Mouse (Mus musculus): ENCODE measurements at regions not wholly inside any gene's neighbourhood (a gene's known extent, or its start where the extent isn't known, plus 50 kb on each side); places are given as distances from the start of the nearest gene placed in this dataset.

GRCm38 (mm10) chr1:36001319-36001718 lies 66.9 kb upstream of the Hs6st1 start:
- 87% methylated on average over 5 of the region's 5 CpGs for WGBS
- Histone ChIP-seq H3K27ac (replicated peaks; ENCODE audit: low read depth, low read length) (no peak overlapping the region), H3K27me3 (ENCODE audit: control insufficient read depth, insufficient read depth, low read length) (no peaks in the 10 kb centered on the region)

GRCm38 (mm10) chr1:36001821-36002220 lies 66.4 kb upstream of the Hs6st1 start:
- Histone ChIP-seq H3K4me1 (ENCODE audit: control insufficient read depth, insufficient read depth, low read length) (no peaks in the 10 kb centered on the region), H3K36me3 (replicated peaks; ENCODE audit: control insufficient read depth, insufficient read depth, low read depth, low read length) (no peaks in the 10 kb centered on the region), H3K27me3 (ENCODE audit: control insufficient read depth, insufficient read depth, low read length) (no peaks in the 10 kb centered on the region), H3K4me2 (ENCODE audit: low read depth, low read length) (no peak overlapping the region), H3K27ac (replicated peaks; ENCODE audit: low read depth, low read length) (no peak overlapping the region), H3K4me3 (ENCODE audit: low read depth, low read length) (no peak overlapping the region), H3K9ac (replicated peaks; ENCODE audit: low read length) (no peak overlapping the region), H3K9me3 (replicated peaks; ENCODE audit: control insufficient read depth, low read length) (no peaks in the 10 kb centered on the region)
- WGBS = 86% methylated on average over 1 of the region's 1 CpGs
- no peak for DNase-seq (ENCODE audit: low spot score)
- no peak for ATAC-seq (replicated peaks; ENCODE audit: insufficient number of reproducible peaks, low FRiP score, low TSS enrichment, low read depth)

More at GRCm38 (mm10) chr1:36001319-36001718, 66.9 kb upstream of the Hs6st1 start:
- no peak for DNase-seq (ENCODE audit: low spot score)
- H3K4me3 ChIP-seq (ENCODE audit: low read depth, low read length) = no peak overlapping the region
- H3K4me2 ChIP-seq (ENCODE audit: low read depth, low read length) = no peak overlapping the region
- H3K9me3 ChIP-seq (replicated peaks; ENCODE audit: control insufficient read depth, low read length) = no peaks in the 10 kb centered on the region
- H3K4me1 ChIP-seq (ENCODE audit: control insufficient read depth, insufficient read depth, low read length) = no peaks in the 10 kb centered on the region
- H3K9ac ChIP-seq (replicated peaks; ENCODE audit: low read length) = no peak overlapping the region
- no peaks in the 10 kb centered on the region for H3K36me3 ChIP-seq (replicated peaks; ENCODE audit: control insufficient read depth, insufficient read depth, low read depth, low read length)
- no peak for ATAC-seq (replicated peaks; ENCODE audit: insufficient number of reproducible peaks, low FRiP score, low TSS enrichment, low read depth)

GRCm38 (mm10) chr1:36003592-36003991 lies 64.6 kb upstream of the Hs6st1 start:
- Histone ChIP-seq H3K9me3 (replicated peaks; ENCODE audit: control insufficient read depth, low read length) (no peaks in the 10 kb centered on the region), H3K4me1 (ENCODE audit: control insufficient read depth, insufficient read depth, low read length) (no peaks in the 10 kb centered on the region), H3K9ac (replicated peaks; ENCODE audit: low read length) (no peak overlapping the region), H3K4me3 (ENCODE audit: low read depth, low read length) (no peak overlapping the region), H3K27me3 (ENCODE audit: control insufficient read depth, insufficient read depth, low read length) (no peaks in the 10 kb centered on the region), H3K4me2 (ENCODE audit: low read depth, low read length) (no peak overlapping the region), H3K27ac (replicated peaks; ENCODE audit: low read depth, low read length) (no peak overlapping the region), H3K36me3 (replicated peaks; ENCODE audit: control insufficient read depth, insufficient read depth, low read depth, low read length) (no peaks in the 10 kb centered on the region)
- ATAC-seq (replicated peaks; ENCODE audit: insufficient number of reproducible peaks, low FRiP score, low TSS enrichment, low read depth) = no peak
- DNase-seq (ENCODE audit: low spot score) = no peak
- 28% methylated on average over 9 of the region's 9 CpGs for WGBS

- H3K27me3 ChIP-seq (ENCODE audit: control insufficient read depth, insufficient read depth, low read length) = no peaks in the 10 kb centered on the region
- no peak for DNase-seq (ENCODE audit: low spot score)
Measured at GRCm38 (mm10) chr1:36008598-36008997, 59.6 kb upstream of the Hs6st1 start.

GRCm38 (mm10) chr1:36009010-36009619 lies 59.1 kb upstream of the Hs6st1 start:
- Histone ChIP-seq H3K27ac (replicated peaks; ENCODE audit: low read depth, low read length) (no peak overlapping the region), H3K27me3 (ENCODE audit: control insufficient read depth, insufficient read depth, low read length) (no peaks in the 10 kb centered on the region), H3K36me3 (replicated peaks; ENCODE audit: control insufficient read depth, insufficient read depth, low read depth, low read length) (no peaks in the 10 kb centered on the region), H3K9ac (replicated peaks; ENCODE audit: low read length) (no peak overlapping the region), H3K9me3 (replicated peaks; ENCODE audit: control insufficient read depth, low read length) (no peaks in the 10 kb centered on the region), H3K4me3 (ENCODE audit: low read depth, low read length) (no peak overlapping the region), H3K4me2 (ENCODE audit: low read depth, low read length) (no peak overlapping the region), H3K4me1 (ENCODE audit: control insufficient read depth, insufficient read depth, low read length) (no peaks in the 10 kb centered on the region)
- no peak for DNase-seq (ENCODE audit: low spot score)
- 82% methylated on average over 6 of the region's 6 CpGs for WGBS
- no peak for ATAC-seq (replicated peaks; ENCODE audit: insufficient number of reproducible peaks, low FRiP score, low TSS enrichment, low read depth)

More at GRCm38 (mm10) chr1:36008598-36008997, 59.6 kb upstream of the Hs6st1 start:
- Histone ChIP-seq H3K27ac (replicated peaks; ENCODE audit: low read depth, low read length) (no peak overlapping the region), H3K4me2 (ENCODE audit: low read depth, low read length) (no peak overlapping the region), H3K36me3 (replicated peaks; ENCODE audit: control insufficient read depth, insufficient read depth, low read depth, low read length) (no peaks in the 10 kb centered on the region), H3K9me3 (replicated peaks; ENCODE audit: control insufficient read depth, low read length) (no peaks in the 10 kb centered on the region), H3K9ac (replicated peaks; ENCODE audit: low read length) (no peak overlapping the region), H3K4me3 (ENCODE audit: low read depth, low read length) (no peak overlapping the region), H3K4me1 (ENCODE audit: control insufficient read depth, insufficient read depth, low read length) (no peaks in the 10 kb centered on the region)
- no peak for ATAC-seq (replicated peaks; ENCODE audit: insufficient number of reproducible peaks, low FRiP score, low TSS enrichment, low read depth)
- 91% methylated on average over 6 of the region's 6 CpGs for WGBS

- no peaks in the 10 kb centered on the region for H3K36me3 ChIP-seq (replicated peaks; ENCODE audit: control insufficient read depth, insufficient read depth, low read depth, low read length)
- WGBS = 84% methylated on average over 7 of the region's 7 CpGs
- no peak overlapping the region for H3K27ac ChIP-seq (replicated peaks; ENCODE audit: low read depth, low read length)
- DNase-seq (ENCODE audit: low spot score) (no peak), ATAC-seq (replicated peaks; ENCODE audit: insufficient number of reproducible peaks, low FRiP score, low TSS enrichment, low read depth) (no peak)
- no peaks in the 10 kb centered on the region for H3K9me3 ChIP-seq (replicated peaks; ENCODE audit: control insufficient read depth, low read length)
- no peaks in the 10 kb centered on the region for H3K27me3 ChIP-seq (ENCODE audit: control insufficient read depth, insufficient read depth, low read length)
- H3K4me2 ChIP-seq (ENCODE audit: low read depth, low read length) = no peak overlapping the region
- H3K9ac ChIP-seq (replicated peaks; ENCODE audit: low read length) = no peak overlapping the region
- H3K4me1 ChIP-seq (ENCODE audit: control insufficient read depth, insufficient read depth, low read length) = no peaks in the 10 kb centered on the region
- H3K4me3 ChIP-seq (ENCODE audit: low read depth, low read length) = no peak overlapping the region
Measured at GRCm38 (mm10) chr1:36010151-36010550, 58.0 kb upstream of the Hs6st1 start.

GRCm38 (mm10) chr1:36010834-36011233 lies 57.4 kb upstream of the Hs6st1 start:
- H3K9ac ChIP-seq (replicated peaks; ENCODE audit: low read length) = no peak overlapping the region
- no peaks in the 10 kb centered on the region for H3K4me1 ChIP-seq (ENCODE audit: control insufficient read depth, insufficient read depth, low read length)
- no peak overlapping the region for H3K4me2 ChIP-seq (ENCODE audit: low read depth, low read length)
- H3K9me3 ChIP-seq (replicated peaks; ENCODE audit: control insufficient read depth, low read length) = no peaks in the 10 kb centered on the region
- 89% methylated on average over 12 of the region's 12 CpGs for WGBS
- no peak for ATAC-seq (replicated peaks; ENCODE audit: insufficient number of reproducible peaks, low FRiP score, low TSS enrichment, low read depth)
- H3K4me3 ChIP-seq (ENCODE audit: low read depth, low read length) = no peak overlapping the region
- no peak overlapping the region for H3K27ac ChIP-seq (replicated peaks; ENCODE audit: low read depth, low read length)
- DNase-seq (ENCODE audit: low spot score) = no peak
- no peaks in the 10 kb centered on the region for H3K36me3 ChIP-seq (replicated peaks; ENCODE audit: control insufficient read depth, insufficient read depth, low read depth, low read length)
- no peaks in the 10 kb centered on the region for H3K27me3 ChIP-seq (ENCODE audit: control insufficient read depth, insufficient read depth, low read length)

- Histone ChIP-seq H3K9ac (replicated peaks; ENCODE audit: low read length) (no peak overlapping the region), H3K27me3 (ENCODE audit: control insufficient read depth, insufficient read depth, low read length) (no peaks in the 10 kb centered on the region), H3K27ac (replicated peaks; ENCODE audit: low read depth, low read length) (no peak overlapping the region), H3K4me3 (ENCODE audit: low read depth, low read length) (no peak overlapping the region), H3K4me1 (ENCODE audit: control insufficient read depth, insufficient read depth, low read length) (peaks cover 5% of the 10 kb centered on the region), H3K4me2 (ENCODE audit: low read depth, low read length) (no peak overlapping the region), H3K36me3 (replicated peaks; ENCODE audit: control insufficient read depth, insufficient read depth, low read depth, low read length) (no peaks in the 10 kb centered on the region), H3K9me3 (replicated peaks; ENCODE audit: control insufficient read depth, low read length) (no peaks in the 10 kb centered on the region)
- WGBS = 76% methylated on average over 9 of the region's 9 CpGs
- no peak for DNase-seq (ENCODE audit: low spot score)
- ATAC-seq (replicated peaks; ENCODE audit: insufficient number of reproducible peaks, low FRiP score, low TSS enrichment, low read depth) = no peak
Measured at GRCm38 (mm10) chr1:36012081-36012765, 56.0 kb upstream of the Hs6st1 start.
